Mouse (Mus musculus) cerebral cortex, adult 2 months (tissue): ENCODE data around the gene Tomm40.

Source experiments
- WGBS: fragments of 180-500 bp; shearing (Covaris S2); methylation state at CpG from one replicate; pipeline ENCODE4 v1.1.7; 2018; 5-methylcytosine and 5-hydroxymethylcytosine counted together

The Tomm40 gene

DNA sequence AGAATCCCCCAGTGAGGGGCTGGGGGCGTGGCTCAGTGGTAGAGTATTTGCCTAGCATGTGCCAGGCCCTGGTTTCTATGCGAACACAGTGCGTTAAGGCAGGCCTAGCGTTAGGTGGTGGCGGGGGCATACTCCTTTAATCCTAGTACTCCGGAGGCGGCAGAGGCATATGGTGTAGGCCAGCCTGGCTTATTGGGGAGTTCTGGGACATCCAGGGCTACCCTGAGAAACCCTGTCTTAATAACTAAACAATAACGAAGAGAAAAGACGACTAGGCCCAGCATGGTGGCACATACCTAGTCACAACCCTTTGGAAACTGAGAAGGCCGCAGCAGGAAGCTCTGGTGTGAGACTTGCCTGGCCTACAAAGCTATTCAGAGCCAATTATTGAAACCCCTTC is 27.1 kb downstream of the Tomm40 start:
- 93% methylated on average over 10 of the region's 10 CpGs for WGBS

DNA sequence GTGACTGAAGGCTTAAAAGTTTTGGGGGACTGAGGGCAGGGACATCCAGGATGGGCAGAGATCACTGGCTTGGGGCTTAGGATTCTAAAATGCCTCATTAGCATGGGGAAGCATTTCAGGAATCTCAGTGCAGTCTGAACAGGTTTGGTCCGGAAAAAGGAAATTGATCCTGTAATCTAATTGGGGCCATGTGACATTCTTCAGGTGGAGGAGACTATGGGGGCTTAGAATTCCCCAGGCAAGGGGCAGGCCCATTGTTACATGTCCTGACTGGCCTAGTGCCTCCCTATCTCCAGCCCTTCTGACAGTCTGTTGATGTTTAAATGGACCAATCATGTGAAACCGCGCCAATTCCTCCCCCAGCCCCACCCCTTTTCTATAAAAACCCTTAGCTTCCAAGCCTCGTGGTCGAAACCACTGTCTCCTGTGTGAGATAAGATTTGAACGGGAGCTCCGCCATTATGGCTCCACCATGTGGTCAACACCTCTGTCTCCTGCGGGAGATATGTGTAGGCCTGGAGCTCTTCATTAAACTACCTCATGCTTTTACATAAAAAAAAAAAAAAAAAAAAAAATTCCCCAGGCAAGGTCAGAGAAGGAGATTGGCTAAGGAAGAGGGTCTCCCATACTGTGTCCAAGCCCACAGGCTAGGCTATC is 28.2 kb downstream of the Tomm40 start:
- WGBS: 71% methylated on average over 8 of the region's 8 CpGs

DNA sequence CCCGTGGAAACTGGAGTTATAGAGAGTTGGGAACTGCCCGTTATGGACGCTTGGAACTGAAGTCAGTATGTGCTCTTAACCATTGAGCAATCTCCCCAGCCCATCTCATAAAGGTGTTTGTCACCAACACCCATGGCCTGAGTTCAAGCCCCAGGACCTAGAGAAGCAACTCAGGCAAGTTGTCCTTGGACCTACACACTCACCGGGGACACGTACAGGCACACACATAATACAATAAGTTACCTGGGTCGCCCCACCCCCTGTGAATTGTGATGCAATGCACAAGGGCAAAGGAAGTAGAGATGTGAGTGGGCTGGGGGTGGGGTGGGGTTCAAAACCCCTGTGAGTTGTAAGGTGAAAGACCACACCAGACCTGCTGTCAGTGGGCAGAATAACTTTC is 28.7 kb downstream of the Tomm40 start:
- WGBS: 90% methylated on average over 6 of the region's 6 CpGs

DNA sequence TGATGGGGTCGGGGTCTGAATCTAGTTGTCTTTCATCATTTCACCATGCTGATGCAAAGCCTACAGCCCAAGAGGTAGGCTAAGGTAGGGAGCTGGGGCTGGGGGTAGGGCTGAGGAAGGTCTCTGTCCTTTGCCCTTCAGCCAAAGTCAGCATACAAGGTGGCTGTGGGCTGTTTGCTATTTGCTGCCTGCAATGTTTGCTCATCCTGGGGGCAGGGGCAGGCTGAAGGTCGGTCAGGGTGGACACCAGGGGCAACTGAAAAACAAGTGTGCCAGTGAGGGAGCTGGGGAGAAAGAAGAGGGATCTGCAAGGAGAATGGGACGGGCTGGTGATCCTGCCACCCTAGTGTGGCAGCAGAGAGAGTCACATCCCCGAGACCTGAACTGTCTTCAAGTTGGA is 29.9 kb downstream of the Tomm40 start:
- 79% methylated on average over 4 of the region's 4 CpGs for WGBS

DNA sequence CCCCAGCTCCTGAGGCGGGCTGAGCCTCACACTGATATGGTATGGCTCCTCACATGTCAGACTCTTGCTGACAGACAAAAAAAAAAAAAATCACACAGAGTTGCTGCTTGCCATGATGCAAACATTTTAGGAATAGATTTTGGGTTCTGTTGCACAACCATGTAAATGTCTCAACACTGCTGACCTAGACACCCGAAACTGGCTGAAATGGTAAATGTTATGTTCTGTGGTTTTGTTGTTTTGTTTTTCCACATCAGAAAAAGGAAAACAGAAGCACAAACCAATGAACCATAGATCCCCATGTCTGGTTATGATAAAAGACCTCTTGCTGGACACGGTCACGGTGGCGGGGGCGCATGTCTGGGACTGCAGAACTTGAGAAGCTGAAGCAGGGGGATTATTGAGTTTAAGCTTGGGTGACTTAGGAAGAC is 31.5 kb downstream of the Tomm40 start:
- 95% methylated on average over 6 of the region's 6 CpGs for WGBS

DNA sequence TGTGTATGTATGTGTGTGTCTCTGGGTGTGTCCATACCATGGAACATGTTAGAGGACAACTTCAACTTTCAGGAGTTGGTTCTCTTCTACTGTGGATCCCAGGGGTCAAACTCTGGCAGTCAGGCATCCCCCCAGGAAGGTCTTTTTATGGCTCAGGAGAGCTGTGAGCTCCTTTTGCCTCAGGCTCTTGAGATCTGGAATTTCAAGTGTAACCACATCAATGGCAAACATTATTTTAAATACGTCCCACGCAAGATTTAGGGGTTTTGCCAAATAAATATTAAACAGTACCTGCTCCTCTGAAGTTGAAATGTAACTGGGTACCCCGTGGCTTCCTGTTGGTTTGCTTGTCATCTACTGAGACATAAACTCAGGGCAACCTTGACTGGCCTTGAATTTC is 32.3 kb downstream of the Tomm40 start:
- WGBS: 89% methylated on average over 3 of the region's 3 CpGs

DNA sequence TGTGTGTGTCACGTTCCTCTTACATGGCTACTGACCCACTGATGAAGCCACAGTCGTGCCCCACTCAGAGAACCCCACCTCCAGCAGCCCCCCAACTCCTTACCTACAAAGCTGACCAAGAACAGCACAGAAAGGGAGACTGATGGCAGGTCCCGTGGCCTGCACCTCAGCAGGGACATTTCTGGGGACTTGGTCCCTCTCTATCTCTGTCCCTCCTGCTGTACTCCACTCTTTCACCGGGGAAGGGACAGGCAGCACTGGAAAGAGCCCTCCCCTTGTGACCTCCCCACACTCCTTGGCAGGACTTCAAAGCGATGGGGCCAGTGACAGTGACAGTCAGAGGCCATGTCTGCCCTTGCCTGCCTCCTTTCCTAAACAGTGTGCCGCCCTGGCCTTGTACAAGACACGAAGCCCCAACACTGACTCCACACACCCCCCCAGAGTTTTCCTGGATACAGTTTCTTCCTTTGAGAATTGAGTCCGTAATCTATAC is 34.0 kb downstream of the Tomm40 start, which contains the start of the genes Gm44805 and Apoc4:
Gene Gm44805 (minus strand): TSS at position 222 of the 493 bp plus-strand sequence.
Gene Apoc4 (minus strand): TSS at position 278 of the 493 bp plus-strand sequence.
- WGBS: 62% methylated on average over 8 of the region's 8 CpGs

DNA sequence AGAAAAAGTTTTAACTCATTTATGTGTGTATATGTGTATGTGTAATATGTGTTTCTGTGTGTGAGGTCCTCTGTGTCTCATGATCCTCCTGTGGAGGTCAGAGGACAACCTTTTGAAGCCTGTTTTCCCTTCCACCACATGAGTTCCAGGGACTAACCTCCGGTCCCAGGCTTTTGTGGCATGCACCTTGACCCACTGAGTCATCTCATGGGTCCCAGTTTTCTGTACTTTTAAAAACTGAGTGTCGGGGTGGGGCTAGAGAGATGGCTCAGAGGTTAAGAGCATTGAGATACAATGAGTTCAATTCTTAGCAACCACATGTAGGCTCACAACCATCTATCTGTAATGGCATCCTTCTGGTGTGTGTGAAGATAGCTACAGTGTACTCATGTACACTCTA is 34.5 kb downstream of the Tomm40 start:
- WGBS: 88% methylated on average over 2 of the region's 2 CpGs

DNA sequence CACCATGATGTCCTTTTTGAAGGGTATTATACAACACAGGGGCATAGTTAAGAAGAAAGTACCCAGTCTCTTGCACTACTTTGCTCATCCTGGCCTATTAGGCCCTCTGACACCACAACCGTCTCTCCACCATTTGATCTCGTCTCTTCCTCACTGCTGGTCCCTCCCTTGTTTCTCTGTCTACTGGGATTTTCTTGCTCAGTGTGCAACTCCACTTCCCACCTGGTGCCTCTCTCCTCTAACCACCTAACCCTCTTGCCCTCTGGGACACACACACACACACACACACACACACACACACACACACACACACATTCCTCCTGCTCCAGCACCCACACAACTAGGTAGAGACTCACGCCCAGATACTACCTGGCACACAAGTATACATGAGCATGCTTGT is 36.3 kb downstream of the Tomm40 start:
- WGBS: 95% methylated on average over 3 of the region's 3 CpGs

DNA sequence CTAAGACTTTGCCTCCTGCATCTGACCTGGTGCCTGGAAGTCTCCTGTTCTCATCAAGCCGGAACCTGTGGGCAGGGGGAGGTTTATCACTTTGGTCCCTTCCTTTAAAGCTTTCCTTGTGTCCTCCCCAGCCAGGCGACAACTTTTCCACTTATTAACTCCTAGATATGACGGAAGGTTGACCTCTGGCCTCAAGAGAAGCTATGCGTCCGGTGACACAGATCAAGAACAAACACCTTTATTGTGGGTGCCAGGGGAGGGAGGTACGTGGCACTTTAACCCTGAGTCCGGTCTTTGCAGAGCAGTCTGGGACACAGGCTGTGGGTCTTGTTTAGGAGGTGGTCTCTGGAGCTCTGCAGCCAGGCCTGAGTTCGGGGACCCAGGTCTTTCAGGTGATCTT is 37.4 kb downstream of the Tomm40 start, which contains the start of gene Apoc2:
Gene Apoc2 (minus strand): TSS at position 70 of the 400 bp plus-strand sequence.
- WGBS: 92% methylated on average over 8 of the region's 8 CpGs

DNA sequence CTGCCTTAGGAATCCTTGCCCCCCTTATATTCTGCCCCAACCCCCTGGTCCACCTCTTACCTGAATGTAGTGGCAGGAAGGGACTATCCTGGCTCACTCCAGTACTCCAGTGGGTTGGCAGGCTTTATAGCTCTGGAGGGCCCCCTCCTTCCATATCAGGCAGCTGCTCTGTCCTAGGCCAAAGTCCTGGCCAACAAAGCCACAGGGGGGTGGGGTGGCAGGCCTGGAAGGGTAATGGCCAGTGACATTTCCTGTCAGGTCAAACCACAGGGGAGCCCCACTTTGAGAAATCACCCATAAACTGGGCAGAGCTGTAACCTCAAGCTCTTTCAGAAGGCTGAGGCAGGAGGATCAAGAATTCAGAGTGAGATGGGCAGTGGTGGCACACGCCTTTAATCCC is 38.6 kb downstream of the Tomm40 start:
- WGBS: 93% methylated on average over 1 of the region's 1 CpGs

DNA sequence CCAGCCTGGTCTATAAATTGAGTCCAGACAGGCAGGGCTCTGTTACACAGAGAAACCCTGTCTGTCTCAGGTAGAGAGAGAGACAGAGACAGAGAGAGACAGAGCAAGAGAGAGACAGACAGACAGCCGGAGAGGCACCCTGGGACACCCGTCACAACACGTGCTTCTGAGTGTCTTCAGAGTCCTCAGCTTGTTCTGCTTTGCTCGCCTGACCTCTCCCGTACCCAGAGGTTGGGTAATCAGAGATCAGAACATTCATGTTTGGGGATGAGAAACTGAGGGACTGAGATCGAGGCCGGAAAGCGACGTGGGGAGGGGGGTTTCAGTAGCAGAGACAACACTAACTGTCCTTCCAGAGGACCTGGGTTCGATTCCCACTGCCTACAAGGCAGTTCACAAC is 39.4 kb downstream of the Tomm40 start:
- WGBS: 84% methylated on average over 10 of the region's 10 CpGs

DNA sequence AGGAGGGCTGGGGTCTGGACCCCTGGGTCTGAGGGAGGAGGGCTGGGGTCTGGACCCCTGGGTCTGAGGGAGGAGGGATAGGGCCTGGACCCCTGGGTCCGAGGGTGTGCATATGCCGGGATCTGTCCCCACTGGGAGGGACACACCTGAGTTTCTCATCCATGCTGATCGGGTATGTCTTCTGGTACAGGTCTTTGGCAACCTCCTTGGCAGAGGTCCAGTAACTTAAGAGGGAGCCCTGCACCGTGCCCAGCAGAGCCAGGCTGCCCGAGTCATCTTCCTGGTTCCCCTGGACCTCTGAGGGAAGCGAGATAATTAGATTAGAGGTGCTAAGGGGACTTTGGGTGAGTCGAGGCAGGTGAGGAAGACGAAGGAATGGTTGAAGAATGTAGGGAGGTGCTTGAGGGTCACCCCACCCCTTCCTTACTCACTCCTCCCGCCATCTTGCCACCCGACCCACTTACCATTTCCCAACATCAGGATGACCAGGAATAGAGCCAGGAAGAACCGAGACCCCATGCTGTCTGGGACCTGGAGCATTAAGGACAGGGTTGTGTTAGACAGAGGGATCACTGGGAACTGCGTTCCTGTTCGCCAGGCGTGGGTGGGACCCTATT is 42.0 kb downstream of the Tomm40 start:
- 65% methylated on average over 14 of the region's 14 CpGs for WGBS

DNA sequence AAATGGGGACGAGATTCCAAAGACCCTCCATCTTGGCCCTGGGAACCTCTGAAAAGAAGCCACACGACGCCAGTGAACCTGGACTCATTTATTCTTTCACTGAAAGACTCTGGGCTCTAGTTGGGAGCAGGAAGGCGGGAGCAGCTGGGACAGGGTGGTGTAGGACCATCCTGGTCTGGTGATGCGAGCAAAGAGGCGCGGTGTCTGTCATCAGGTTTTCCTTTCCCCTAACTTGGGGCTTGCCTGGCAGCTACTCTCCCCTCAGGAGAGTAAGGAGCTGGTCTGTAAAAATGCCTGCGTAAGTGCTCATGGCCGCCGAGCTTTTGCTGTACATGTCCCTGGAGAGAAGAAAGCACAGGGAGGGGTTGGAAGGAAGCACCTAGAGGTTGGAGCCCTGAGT is 43.7 kb downstream of the Tomm40 start:
- 76% methylated on average over 10 of the region's 10 CpGs for WGBS

DNA sequence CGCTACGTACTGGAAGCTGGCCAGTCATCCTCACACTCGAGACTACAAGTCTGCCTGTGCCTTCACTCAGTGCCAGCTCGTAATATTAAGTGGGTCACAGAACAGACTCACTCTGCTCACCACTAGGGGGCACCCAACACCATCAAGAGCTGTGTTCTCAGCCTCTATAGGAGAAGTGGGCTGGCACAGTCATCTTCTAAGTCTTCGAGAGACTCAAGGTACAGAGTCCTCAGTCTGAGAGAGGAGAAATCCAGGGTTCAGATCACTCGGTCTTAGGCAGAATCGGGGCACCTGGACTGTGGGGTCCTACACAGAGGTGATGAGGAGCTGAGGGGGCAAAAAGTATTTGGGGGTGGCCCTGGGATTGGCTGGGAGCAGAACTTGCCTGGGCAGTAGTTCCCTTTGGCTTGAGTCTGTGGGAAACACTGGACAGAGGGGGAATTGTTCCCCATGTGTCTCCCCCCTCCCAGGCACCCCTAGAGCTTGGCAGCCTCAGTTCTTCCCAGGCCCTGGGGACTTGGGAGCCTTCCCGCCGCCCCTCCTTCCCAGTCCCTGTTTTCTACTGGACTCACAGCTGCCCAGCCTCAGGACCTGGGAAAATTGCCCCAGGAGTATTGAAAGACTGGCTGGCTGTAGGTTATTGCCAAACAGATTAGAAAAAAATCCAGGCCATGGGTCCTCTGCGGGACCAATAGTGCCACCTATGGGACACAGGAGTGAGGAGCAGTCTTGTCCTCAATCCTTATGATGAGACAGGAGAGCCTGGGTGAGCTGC is 46.1 kb downstream of the Tomm40 start:
- WGBS: 3% methylated on average over 10 of the region's 10 CpGs

DNA sequence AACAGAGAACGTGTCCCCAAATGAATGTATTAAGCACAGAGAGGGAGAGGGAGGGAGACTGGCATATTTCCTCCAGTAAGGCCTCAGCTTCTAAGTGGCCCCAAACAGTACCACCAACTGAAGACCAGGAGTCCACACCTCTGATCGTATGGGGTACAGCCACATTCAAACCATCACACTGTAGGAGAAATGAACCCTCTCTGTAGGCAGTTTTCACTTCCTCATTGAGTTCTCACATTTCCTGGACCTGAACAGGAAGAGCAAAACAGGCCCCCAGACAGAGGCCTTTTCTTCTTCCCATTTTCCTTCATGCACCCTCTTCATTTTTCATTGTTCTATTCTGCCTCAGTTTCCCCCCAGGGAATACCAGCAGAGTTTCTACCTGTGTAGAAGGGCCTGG is 47.8 kb downstream of the Tomm40 start:
- WGBS: 65% methylated on average over 2 of the region's 2 CpGs

DNA sequence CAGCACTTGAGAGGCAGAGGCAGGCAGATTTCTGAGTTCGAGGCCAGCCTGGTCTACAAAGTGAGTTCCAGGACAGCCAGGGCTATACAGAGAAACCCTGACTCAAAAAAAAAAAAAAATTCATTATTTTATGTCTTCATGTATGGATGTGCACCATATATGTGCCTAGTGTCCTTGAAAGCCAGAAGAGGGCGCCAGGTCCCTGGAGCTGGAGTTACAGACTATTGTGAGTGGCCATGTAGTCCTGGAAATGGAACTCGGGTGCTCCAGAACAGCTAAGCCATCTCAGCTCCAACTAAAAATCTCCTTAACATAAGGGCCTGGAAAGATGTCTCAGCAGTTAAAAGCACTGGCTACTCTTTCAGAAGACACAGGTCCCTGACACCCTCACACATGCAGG is 48.5 kb downstream of the Tomm40 start:
- WGBS: 52% methylated on average over 3 of the region's 3 CpGs

DNA sequence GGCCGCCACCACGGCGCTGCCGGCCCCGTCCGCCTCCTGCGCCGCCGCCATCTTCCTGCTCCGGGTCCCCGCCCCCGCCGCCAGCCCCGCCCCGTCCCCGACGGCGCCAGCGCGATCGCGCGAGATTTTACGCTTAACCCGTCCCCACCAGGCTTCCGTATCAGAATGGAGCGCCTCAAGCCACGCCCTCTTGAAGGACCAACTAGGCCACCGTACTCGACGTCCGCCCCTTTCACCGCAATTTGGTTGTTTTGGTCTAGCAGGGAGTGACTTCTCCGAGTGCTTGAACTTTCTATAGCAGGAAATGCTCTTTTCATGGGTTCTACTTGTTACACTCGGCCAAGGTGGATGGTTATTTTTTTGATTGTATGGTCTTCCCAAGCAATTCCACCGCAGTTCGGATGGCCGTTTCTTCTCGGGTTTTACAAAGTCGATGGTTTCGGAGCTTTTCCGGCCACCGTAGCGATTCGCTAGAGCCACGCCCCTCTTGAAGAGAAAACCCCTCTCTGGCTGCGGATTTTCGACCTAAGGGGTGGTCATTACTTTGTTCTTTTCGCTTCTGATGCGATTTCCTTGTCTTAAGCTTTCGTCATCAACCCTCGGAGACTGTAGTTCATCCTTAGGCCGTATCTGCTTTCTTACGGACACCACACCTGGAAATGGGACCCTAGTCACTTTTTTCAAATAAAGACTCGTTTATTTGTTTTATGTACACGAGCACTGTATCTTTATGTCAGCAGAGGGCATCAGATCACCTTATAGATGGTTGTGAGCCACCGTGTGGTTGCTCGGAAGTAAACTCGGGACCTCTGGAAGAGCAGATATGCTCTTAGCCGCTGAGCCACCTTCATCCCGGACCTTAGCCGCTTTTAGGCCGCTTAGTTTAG is 50.0 kb downstream of the Tomm40 start, which contains the start of gene Clptm1:
Gene Clptm1 (minus strand): TSS at position 79 of the 887 bp plus-strand sequence.
- under 1% methylated on average over 63 of the region's 63 CpGs for WGBS

DNA sequence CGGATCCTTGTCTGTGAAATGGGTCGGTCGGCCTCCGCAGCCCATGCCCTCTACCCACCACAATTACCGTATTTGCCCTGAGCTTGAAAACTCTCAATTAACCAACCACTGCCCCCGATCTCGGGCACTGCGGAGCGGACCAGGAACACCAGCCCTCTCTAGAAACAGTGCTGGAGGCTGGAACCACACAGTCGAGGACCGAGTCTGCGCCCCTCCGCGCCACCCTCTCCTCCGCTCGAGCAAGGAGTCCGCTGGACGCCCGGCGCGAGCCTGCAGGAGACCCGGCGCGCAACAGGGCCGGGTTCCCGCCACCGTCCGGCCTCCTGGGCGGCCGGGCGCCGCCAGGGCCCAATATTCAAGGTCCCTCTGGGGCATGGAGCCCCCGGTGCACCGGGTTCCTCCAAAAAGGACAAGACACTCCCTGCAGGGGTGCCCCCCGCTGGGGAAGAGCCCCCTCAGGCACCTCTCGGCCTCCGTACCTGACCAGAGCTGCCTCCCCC is 50.7 kb downstream of the Tomm40 start:
- WGBS: under 1% methylated on average over 37 of the region's 37 CpGs

DNA sequence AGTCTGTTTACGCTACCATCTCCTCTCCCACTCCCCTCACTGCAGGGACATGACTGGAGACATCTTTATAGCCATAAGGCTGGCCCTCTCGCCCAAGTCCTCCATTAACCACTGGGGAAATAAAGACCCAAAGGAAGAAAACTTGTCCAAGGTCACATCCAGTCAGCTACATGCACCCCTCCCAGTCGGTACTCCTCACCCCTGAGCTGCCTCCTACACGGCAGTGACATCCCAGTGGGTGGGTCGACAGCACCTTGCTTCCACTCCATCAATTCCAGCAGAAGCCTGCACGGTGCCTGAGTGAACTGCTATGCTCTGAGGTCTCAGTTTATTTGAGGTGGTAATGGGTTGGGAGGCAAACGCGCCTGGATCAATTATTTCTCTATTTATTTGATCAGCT is 51.3 kb downstream of the Tomm40 start:
- 7% methylated on average over 8 of the region's 8 CpGs for WGBS

DNA sequence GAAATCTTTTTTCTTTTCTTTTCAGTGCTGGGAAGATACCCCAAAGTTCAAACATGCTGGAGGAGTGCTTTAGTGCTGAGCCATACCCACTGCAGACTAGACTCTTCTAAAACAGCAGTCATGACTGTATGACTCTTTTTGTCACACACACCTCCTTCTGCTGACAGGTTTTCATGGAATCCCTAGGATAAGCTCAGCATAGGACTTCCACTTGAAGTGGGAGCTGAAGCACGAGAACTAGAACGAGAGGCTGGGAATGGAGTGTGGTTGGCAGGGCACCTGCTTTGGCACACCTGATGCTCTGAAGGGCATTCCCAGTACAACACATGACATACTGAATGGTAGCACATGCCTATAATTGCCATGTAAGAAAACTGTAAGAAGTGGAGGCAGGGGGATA is 62.6 kb downstream of the Tomm40 start:
- 76% methylated on average over 2 of the region's 2 CpGs for WGBS
